Comparison of ENCODE assay signal across 9 mouse cellular contexts in genomic region chr6:90435195-90435618, GRCm38 (mm10). TPM values are rescaled to one million over a fixed set of nuclear protein-coding genes. Genes with fewer than 3 reads are reported as not detected.
A peak's percentile ranks its signal among the peaks of the same experiment; 100 is the strongest.
DNase-seq lines count a peak whose midpoint lies in the region; ATAC-seq lines count a peak whose summit lies in the region.
"Had no signal": no experiment of that assay in that cellular context is flagged by ENCODE, and none has a peak within 500 bp of the region (broad histone marks: within the 10 kb centered on the region; RNA-seq: fewer than 3 reads in every experiment).

No protein-coding gene starts in this region.

- peak; percentile 14 to 32 for DNase-seq in CD8-positive naive resting alpha-beta T cell, adult 2 months (ENCODE audit: low read depth in 2 of 2, low spot score in 2 of 2)
- peak; percentile 83 for DNase-seq in brain, adult 2 months (ENCODE audit: low read depth, low spot score)
- DNase-seq in forebrain, embryonic 10.5 days (ENCODE audit: extremely low spot score, low spot score), result peak; percentile 73
- peak; percentile 33 for DNase-seq in heart, postnatal 25 days (ENCODE audit: low spot score)
- peak; percentile 86 for DNase-seq in layer of hippocampus, adult 11-12 months (ENCODE audit: low spot score)
- DNase-seq in thymus, adult 18-20 months, result peak; percentile 23 to 38

- H3K4me1 ChIP-seq in forebrain, embryonic 10.5 days, result peaks cover 4% of the 10 kb centered on the region
- H3K4me1 ChIP-seq in liver, embryonic 16.5 days (ENCODE audit: control insufficient read depth, low read depth, low read length), result 0 out of 2 replicates have a peak, but pooled peaks cover 4% of the 10 kb centered on the region
- H3K4me1 ChIP-seq in neural tube, embryonic 14.5 days (ENCODE audit: control insufficient read depth, insufficient read depth, low read length), result no peaks in the 10 kb centered on the region
- H3K4me1 ChIP-seq: embryonic facial prominence, embryonic 13.5 days had no signal

- intact Hi-C loops in heart, postnatal 25 days (cut with DNase I), result no loop called here

- no peak overlapping the region for H3K27ac ChIP-seq in forebrain, embryonic 10.5 days
- peak overlapping the region; percentile 77 for H3K27ac ChIP-seq in liver, embryonic 16.5 days (ENCODE audit: low read length)
- H3K27ac ChIP-seq in neural tube, embryonic 14.5 days (ENCODE audit: low read depth, low read length), result no peak overlapping the region
- H3K27ac ChIP-seq: embryonic facial prominence, embryonic 13.5 days had no signal

- H3K36me3 ChIP-seq in forebrain, embryonic 10.5 days (replicated peaks), result no peaks in the 10 kb centered on the region
- H3K36me3 ChIP-seq in liver, embryonic 16.5 days (ENCODE audit: control insufficient read depth, insufficient read depth), result no peaks in the 10 kb centered on the region
- no peaks in the 10 kb centered on the region for H3K36me3 ChIP-seq in neural tube, embryonic 14.5 days (ENCODE audit: control insufficient read depth, insufficient read depth, low read length)
- H3K36me3 ChIP-seq: embryonic facial prominence, embryonic 13.5 days had no signal

- no peak overlapping the region for H3K4me3 ChIP-seq in forebrain, embryonic 10.5 days
- H3K4me3 ChIP-seq in liver, embryonic 16.5 days (ENCODE audit: low read depth, low read length), result no peak overlapping the region
- no peak overlapping the region for H3K4me3 ChIP-seq in neural tube, embryonic 14.5 days (ENCODE audit: low read depth, low read length)
- H3K4me3 ChIP-seq: embryonic facial prominence, embryonic 13.5 days had no signal

- H3K9me3 ChIP-seq in forebrain, embryonic 10.5 days, result peaks cover 4% of the 10 kb centered on the region; the same call in 1 of the 2 replicates
- no peaks in the 10 kb centered on the region for H3K9me3 ChIP-seq in liver, embryonic 16.5 days (replicated peaks; ENCODE audit: control insufficient read depth, low read length)
- H3K9me3 ChIP-seq in neural tube, embryonic 14.5 days (ENCODE audit: control insufficient read depth, low read length), result no peaks in the 10 kb centered on the region
- H3K9me3 ChIP-seq: embryonic facial prominence, embryonic 13.5 days had no signal

- H3K27me3 ChIP-seq in forebrain, embryonic 10.5 days (ENCODE audit: poor library complexity, severe bottlenecking), result no peaks in the 10 kb centered on the region
- no peaks in the 10 kb centered on the region for H3K27me3 ChIP-seq in liver, embryonic 16.5 days (ENCODE audit: control insufficient read depth, insufficient read depth, low read depth, low read length)
- H3K27me3 ChIP-seq in neural tube, embryonic 14.5 days (ENCODE audit: control insufficient read depth, insufficient read depth, low read length), result no peaks in the 10 kb centered on the region
- H3K27me3 ChIP-seq: embryonic facial prominence, embryonic 13.5 days had no signal

- peak; percentile 92 for ATAC-seq in liver, embryonic 16.5 days (ENCODE audit: low read depth)
- peak; percentile 88 for ATAC-seq in neural tube, embryonic 14.5 days (ENCODE audit: low read depth)

- H3K9ac ChIP-seq in liver, embryonic 16.5 days (ENCODE audit: low read depth, low read length), result no peak overlapping the region
- H3K9ac ChIP-seq in neural tube, embryonic 14.5 days (replicated peaks; ENCODE audit: low read depth, low read length), result no peak overlapping the region
- H3K9ac ChIP-seq: embryonic facial prominence, embryonic 13.5 days had no signal

- no peak overlapping the region for H3K4me2 ChIP-seq in liver, embryonic 16.5 days (ENCODE audit: low read depth, low read length)
- no peak overlapping the region; the same call in 1 of the 2 replicates for H3K4me2 ChIP-seq in neural tube, embryonic 14.5 days (ENCODE audit: low read depth, low read length)
- H3K4me2 ChIP-seq: embryonic facial prominence, embryonic 13.5 days had no signal

- WGBS in forebrain, embryonic 10.5 days, result 15% methylated on average over 11 of the region's 11 CpGs
- WGBS in liver, embryonic 16.5 days (ENCODE audit: insufficient replicate concordance), result 12% methylated on average over 11 of the region's 11 CpGs
- 16% methylated on average over 11 of the region's 11 CpGs for WGBS in neural tube, embryonic 14.5 days

RNA-seq across cellular contexts. Expression of gene Cfap100, which starts 6.6 kb away (rescaled TPM):
- 0.98 and 1.2 TPM in 2 replicates for polyA plus RNA-seq in forebrain, embryonic 10.5 days (2016; fragmentation: Nextera tagmentation; extraction: Ambion mirVana)
- total RNA-seq in heart, postnatal 25 days (2021), result under 1 TPM in 1 of 2 experiments, not detected in 1; 0.67 TPM
- 0.08 and 0.19 TPM in 2 replicates for polyA plus RNA-seq in liver, embryonic 16.5 days (2015; fragmentation: Nextera tagmentation; extraction: Ambion mirVana)
- polyA plus RNA-seq in neural tube, embryonic 14.5 days (2014; fragmentation: Nextera tagmentation; extraction: Ambion mirVana), result 7.4 and 8.5 TPM in 2 replicates

RNA-seq across cellular contexts. Expression of gene Klf15, which starts 27.2 kb away (rescaled TPM):
- polyA plus RNA-seq in forebrain, embryonic 10.5 days (2016; fragmentation: Nextera tagmentation; extraction: Ambion mirVana), result 5.5 and 5.6 TPM in 2 replicates
- total RNA-seq in heart, postnatal 25 days (2021), result 10 to 100 TPM; 45.1 to 56.9 TPM
- 21.7 and 25.8 TPM in 2 replicates for polyA plus RNA-seq in liver, embryonic 16.5 days (2015; fragmentation: Nextera tagmentation; extraction: Ambion mirVana)
- 16.1 and 16.6 TPM in 2 replicates for polyA plus RNA-seq in neural tube, embryonic 14.5 days (2014; fragmentation: Nextera tagmentation; extraction: Ambion mirVana)

RNA-seq across cellular contexts. Expression of gene Aldh1l1, which starts 51.0 kb away (rescaled TPM):
- polyA plus RNA-seq in forebrain, embryonic 10.5 days (2016; fragmentation: Nextera tagmentation; extraction: Ambion mirVana), result 1.7 and 2.1 TPM in 2 replicates
- total RNA-seq in heart, postnatal 25 days (2021), result 1 to 10 TPM; 1.5 to 2.3 TPM
- 35.9 and 48.3 TPM in 2 replicates for polyA plus RNA-seq in liver, embryonic 16.5 days (2015; fragmentation: Nextera tagmentation; extraction: Ambion mirVana)
- polyA plus RNA-seq in neural tube, embryonic 14.5 days (2014; fragmentation: Nextera tagmentation; extraction: Ambion mirVana), result 53.3 and 53.5 TPM in 2 replicates

Comparison
In these comparisons a context has a peak if more than half of its experiments do, and no peak if none do; other contexts are left out.
1. DNase-seq: peak in every context shown above with its lines; median percentile 86 in layer of hippocampus, adult 11-12 months; 83 in brain, adult 2 months; 73 in forebrain, embryonic 10.5 days; 33 in heart, postnatal 25 days; 30 in thymus, adult 18-20 months; 23 in CD8-positive naive resting alpha-beta T cell, adult 2 months.
2. RNA of gene Aldh1l1, which starts 51.0 kb away (polyA plus RNA-seq): 53.3 to 53.5 TPM in neural tube, embryonic 14.5 days and 35.9 to 48.3 TPM in liver, embryonic 16.5 days; 1.7 to 2.1 TPM in forebrain, embryonic 10.5 days; every median in the first group is over 10 times any median in the second.